Mouse (Mus musculus): ENCODE measurements around the gene Ifrd1.
"Not testable (repeated sequence)": the region's sequence is repeated elsewhere in the genome, so short reads cannot be mapped to it uniquely, and the experiment has no call there.

The Ifrd1 gene

DNA sequence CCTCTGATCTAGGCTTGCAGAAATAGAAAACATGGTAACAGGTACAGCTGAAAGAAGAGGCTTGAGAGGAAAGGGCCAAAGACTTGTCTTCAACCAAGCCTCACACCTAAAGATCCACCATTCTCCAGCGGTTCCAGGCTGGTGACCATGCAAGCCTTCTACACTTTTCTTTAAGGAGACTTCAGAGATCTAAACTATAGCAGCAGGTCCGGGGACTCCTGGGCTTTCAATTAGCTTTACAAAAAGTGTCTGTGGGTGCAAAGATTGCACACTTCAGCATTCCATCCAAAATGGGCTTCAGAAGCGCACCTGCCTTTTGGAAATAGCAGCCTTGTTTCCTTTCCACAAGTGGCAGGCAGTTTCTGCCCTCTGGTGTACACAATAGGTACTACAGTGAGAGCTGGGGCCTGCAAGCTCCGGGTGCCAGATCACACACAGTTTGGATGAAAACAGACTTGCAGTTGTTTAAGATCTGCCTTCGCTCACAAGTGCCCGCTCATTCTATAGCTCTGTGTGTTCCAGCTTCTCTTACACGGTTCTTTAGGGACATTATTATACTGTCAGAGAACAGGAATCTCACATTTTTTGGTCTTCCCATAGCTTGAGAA, 48.4 kb downstream of the Ifrd1 start:
- peak; percentile 53 to 70 for DNase-seq (ENCODE audit: low read depth in 2 of 2, low spot score in 2 of 2)

DNA sequence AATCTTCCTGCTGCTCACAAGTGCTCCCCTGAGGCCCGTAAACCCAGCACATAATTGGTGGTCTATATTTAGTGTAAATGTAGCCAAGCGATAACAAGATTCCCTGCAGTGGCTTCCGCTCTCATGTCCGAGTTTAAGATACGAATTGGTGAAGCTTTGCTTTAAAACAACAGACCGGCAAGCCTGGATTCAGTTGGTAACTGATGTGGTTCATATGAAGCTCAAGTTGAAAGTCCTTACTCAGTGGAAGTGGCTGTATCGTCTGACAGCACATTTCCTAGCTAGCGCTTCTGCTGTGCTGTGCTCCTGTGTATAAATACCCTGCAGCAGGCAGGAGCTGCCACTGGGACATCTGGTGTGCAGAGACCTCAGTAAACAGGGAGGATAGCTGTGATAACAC, 49.0 kb downstream of the Ifrd1 start, which contains the start of gene Lsmem1:
Gene Lsmem1, minus strand, starts transcription at position 189 of the 400 bp plus-strand sequence.
- DNase-seq (ENCODE audit: low read depth in 2 of 2, low spot score in 2 of 2): no peak

DNA sequence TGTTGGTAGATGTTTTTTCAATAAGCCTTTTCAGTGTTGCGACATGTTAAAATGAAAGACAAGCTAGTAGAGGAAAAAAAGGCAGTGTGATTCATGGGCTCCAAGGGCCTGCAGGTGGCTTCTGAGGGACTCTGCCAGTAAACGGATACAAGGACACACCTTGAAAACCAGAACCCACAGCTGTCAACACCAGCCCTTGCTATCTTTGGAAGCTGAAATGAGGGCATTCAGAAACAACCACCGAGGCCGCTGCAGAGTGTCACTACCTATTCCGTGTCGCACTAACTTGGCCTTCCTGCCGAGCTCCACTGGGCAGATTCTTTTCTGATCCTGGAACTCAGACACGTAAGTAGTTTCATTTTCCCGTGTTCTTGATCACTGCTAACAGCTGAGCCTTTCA, 49.9 kb downstream of the Ifrd1 start:
- DNase-seq (ENCODE audit: low read depth in 2 of 2, low spot score in 2 of 2): no peak

- DNase-seq (ENCODE audit: low read depth in 2 of 2, low spot score in 2 of 2): no peak
Measured at GRCm38 (mm10) chr12:40198019-40198418, 50.3 kb downstream of the Ifrd1 start.

- DNase-seq (ENCODE audit: low read depth in 2 of 2, low spot score in 2 of 2): no peak
Measured at GRCm38 (mm10) chr12:40197511-40197910, 50.8 kb downstream of the Ifrd1 start.

GRCm38 (mm10) chr12:40185474-40185873, 62.8 kb downstream of the Ifrd1 start:
- DNase-seq (ENCODE audit: low read depth in 2 of 2, low spot score in 2 of 2): no peak

- DNase-seq (ENCODE audit: low read depth in 2 of 2, low spot score in 2 of 2): peak; percentile 13 to 16
Measured at GRCm38 (mm10) chr12:40177089-40177488, 71.2 kb downstream of the Ifrd1 start.

- DNase-seq (ENCODE audit: low read depth in 2 of 2, low spot score in 2 of 2): no peak
Measured at GRCm38 (mm10) chr12:40176158-40176557, 72.1 kb downstream of the Ifrd1 start.

GRCm38 (mm10) chr12:40175171-40175570, 73.1 kb downstream of the Ifrd1 start:
- DNase-seq (ENCODE audit: low read depth in 2 of 2, low spot score in 2 of 2): not testable (repeated sequence)

- no peak for DNase-seq (ENCODE audit: low read depth in 2 of 2, low spot score in 2 of 2)
Measured at GRCm38 (mm10) chr12:40171637-40172036, 76.7 kb downstream of the Ifrd1 start.

DNA sequence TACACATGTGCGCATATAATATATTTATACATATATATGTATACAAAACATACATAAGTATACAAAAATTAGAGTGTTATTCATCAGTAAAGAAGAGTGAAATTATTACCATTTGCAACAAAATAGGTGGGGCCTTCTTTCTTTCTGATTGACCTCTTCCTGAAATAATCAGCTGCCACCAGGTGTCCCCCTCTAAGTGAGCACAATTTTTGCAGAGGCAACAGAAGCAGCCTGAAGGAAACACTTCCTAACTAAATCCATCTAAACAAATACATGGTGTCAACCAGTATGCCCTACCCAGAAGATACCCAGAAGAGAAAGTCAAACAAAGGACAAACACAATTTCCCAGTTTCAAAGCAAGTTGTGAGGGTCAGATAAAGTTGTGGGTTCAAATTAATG, 78.6 kb downstream of the Ifrd1 start:
- no peak for DNase-seq (ENCODE audit: low read depth in 2 of 2, low spot score in 2 of 2)

DNA sequence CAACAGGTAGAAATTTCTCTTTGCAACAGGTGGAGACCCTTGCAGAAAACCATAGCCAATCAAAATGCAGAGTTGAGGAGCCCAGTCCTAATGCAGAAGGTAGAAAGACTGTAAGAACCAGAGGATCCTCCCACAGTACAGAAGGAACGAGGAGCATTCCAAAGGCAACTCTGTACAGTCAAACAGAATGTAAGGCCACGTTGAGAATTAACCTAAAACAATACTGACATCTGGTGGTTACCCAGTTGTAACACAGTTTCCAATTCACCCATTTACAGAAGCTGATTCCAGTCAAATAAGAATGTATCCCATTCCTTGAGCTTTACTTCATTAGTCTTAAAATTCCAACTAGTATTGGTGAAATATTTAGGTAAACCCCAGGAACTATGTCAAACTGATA, 83.7 kb downstream of the Ifrd1 start:
- peak in 1 of 2 experiments; percentile 5 for DNase-seq (ENCODE audit: low read depth in 2 of 2, low spot score in 2 of 2)

- no peak for DNase-seq (ENCODE audit: low read depth in 2 of 2, low spot score in 2 of 2)
Measured at GRCm38 (mm10) chr12:40160777-40161176, 87.5 kb downstream of the Ifrd1 start.

- DNase-seq (ENCODE audit: low read depth in 2 of 2, low spot score in 2 of 2): no peak
Measured at GRCm38 (mm10) chr12:40154188-40154587, 94.1 kb downstream of the Ifrd1 start.

GRCm38 (mm10) chr12:40152353-40153069, 95.8 kb downstream of the Ifrd1 start:
- no peak for DNase-seq (ENCODE audit: low read depth in 2 of 2, low spot score in 2 of 2)

Measured in CD8-positive naive resting alpha-beta T cell, adult 2 months (primary cell).